Mouse (Mus musculus) kidney, adult 2 months (tissue): ENCODE measurements at regions not wholly inside any gene's neighbourhood (a gene's known extent, or its start where the extent isn't known, plus 50 kb on each side); places are given as distances from the start of the nearest gene placed in this dataset.

Source experiments
- DNase-seq: peaks from one replicate; pipeline ENCODE4 v3.0.0; 2021
- H3K27ac ChIP-seq: fragments of 200-500 bp; 2 replicates; pipeline ENCODE4 v1.5.1; 2012; ENCODE audit warnings: low read depth, low read length, control low read depth, inconsistent platforms; ENCODE audit not compliant: insufficient read depth
- H3K27me3 ChIP-seq: fragments of 200-500 bp; replicated peaks from 2 replicates; pipeline ENCODE4 v1.6.1; 2012; ENCODE audit warnings: mild to moderate bottlenecking, moderate library complexity, low read length, inconsistent platforms; ENCODE audit not compliant: control insufficient read depth, insufficient read depth
- H3K36me3 ChIP-seq: fragments of 200-500 bp; 2 replicates; pipeline ENCODE4 v1.6.1; 2012; ENCODE audit warnings: mild to moderate bottlenecking, moderate library complexity, low read length, inconsistent platforms; ENCODE audit not compliant: control insufficient read depth, insufficient read depth
- H3K4me1 ChIP-seq: fragments of 200-500 bp; 2 replicates; pipeline ENCODE4 v1.6.1; 2011; ENCODE audit warnings: low read length; ENCODE audit not compliant: control insufficient read depth, insufficient read depth
- H3K4me3 ChIP-seq: fragments of 200-500 bp; 2 replicates; pipeline ENCODE4 v1.5.1; 2011; ENCODE audit warnings: mild to moderate bottlenecking, low read depth, low read length, control low read depth; ENCODE audit not compliant: insufficient read depth
- CTCF ChIP-seq: fragments of 200-500 bp; conservative IDR thresholded peaks from 2 replicates; pipeline ENCODE4 v1.5.1; 2011; ENCODE audit warnings: low read depth, mild to moderate bottlenecking, control low read depth, low read length, moderate library complexity, mixed read lengths; ENCODE audit not compliant: insufficient read depth, insufficient read length
- POLR2A ChIP-seq: fragments of 200-500 bp; IDR thresholded peaks from one replicate; pipeline ENCODE4 v1.6.1; 2011; ENCODE audit warnings: low read depth, low read length, control low read depth
- WGBS: fragments of 180-500 bp; shearing (Covaris S2); methylation state at CpG from one replicate; pipeline ENCODE4 v1.1.7; 2018; 5-methylcytosine and 5-hydroxymethylcytosine counted together

GRCm38 (mm10) chr15:56896553-56896952 lies 580.9 kb downstream of the Slc22a22 start:
- H3K4me3 ChIP-seq: no peak overlapping the region
- TF ChIP-seq CTCF: no peak
- no peak for TF ChIP-seq POLR2A
- H3K27ac ChIP-seq: no peak overlapping the region
- no peaks in the 10 kb centered on the region for H3K4me1 ChIP-seq
- no peaks in the 10 kb centered on the region for H3K27me3 ChIP-seq
- no peak for DNase-seq
- no peaks in the 10 kb centered on the region for H3K36me3 ChIP-seq

GRCm38 (mm10) chr15:56881501-56881900 lies 595.9 kb downstream of the Slc22a22 start:
- Histone ChIP-seq H3K36me3 (no peaks in the 10 kb centered on the region), H3K27ac (no peak overlapping the region), H3K4me1 (no peaks in the 10 kb centered on the region), H3K27me3 (no peaks in the 10 kb centered on the region), H3K4me3 (no peak overlapping the region)
- WGBS: 20% methylated on average over 5 of the region's 5 CpGs
- no peak for TF ChIP-seq POLR2A
- no peak for TF ChIP-seq CTCF
- DNase-seq: no peak

- TF ChIP-seq CTCF (no peak), POLR2A (no peak)
- Histone ChIP-seq H3K4me3 (no peak overlapping the region), H3K4me1 (no peaks in the 10 kb centered on the region), H3K36me3 (no peaks in the 10 kb centered on the region), H3K27me3 (no peaks in the 10 kb centered on the region), H3K27ac (no peak overlapping the region)
- WGBS: 67% methylated on average over 6 of the region's 6 CpGs
- DNase-seq: no peak
These were observed 611.5 kb downstream of the Slc22a22 start for GRCm38 (mm10) chr15:56865879-56866278.

GRCm38 (mm10) chr15:56865035-56865804 lies 612.2 kb downstream of the Slc22a22 start:
- no peak for DNase-seq
- WGBS: 39% methylated on average over 4 of the region's 4 CpGs
- Histone ChIP-seq H3K36me3 (no peaks in the 10 kb centered on the region), H3K27ac (no peak overlapping the region), H3K4me1 (no peaks in the 10 kb centered on the region), H3K27me3 (no peaks in the 10 kb centered on the region), H3K4me3 (no peak overlapping the region)
- no peak for TF ChIP-seq POLR2A
- TF ChIP-seq CTCF: no peak

DNA sequence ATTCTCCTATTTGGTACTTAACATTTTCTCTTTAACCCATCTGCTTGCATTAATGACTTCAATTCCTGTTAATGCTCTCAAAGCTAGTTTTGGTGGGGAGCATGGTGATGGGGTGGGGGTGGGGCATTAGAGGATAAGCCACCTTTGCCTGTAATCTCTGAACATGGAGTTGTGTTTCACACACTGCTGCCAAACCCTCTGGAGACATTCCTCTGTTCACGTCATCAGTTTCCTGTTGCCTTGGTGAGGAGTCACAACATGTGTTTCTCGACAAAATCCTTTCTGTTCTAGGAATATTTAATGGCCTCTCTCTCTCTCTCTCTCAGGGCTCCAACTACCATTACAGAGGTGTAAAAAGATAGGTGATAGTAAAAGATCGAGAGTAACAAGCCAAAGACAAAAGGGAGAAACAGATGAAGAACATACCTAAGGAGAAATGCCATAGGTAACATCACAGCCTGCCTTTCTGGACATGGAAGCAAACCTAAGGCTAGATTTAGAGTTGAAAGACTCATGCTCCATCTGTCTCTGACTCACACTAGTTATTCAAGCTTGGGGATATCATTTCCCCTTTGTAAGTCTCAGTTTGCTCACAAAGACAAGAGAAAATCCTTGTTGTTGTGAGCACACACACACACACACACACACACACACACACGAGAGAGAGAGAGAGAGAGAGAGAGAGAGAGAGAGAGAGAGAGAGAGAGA lies 618.6 kb downstream of the Slc22a22 start:
- H3K4me1 ChIP-seq: no peaks in the 10 kb centered on the region
- H3K36me3 ChIP-seq: no peaks in the 10 kb centered on the region
- no peaks in the 10 kb centered on the region for H3K27me3 ChIP-seq
- H3K27ac ChIP-seq: no peak overlapping the region
- no peak overlapping the region for H3K4me3 ChIP-seq
- WGBS: 35% methylated on average over 4 of the region's 4 CpGs
- no peak for TF ChIP-seq POLR2A
- TF ChIP-seq CTCF: no peak
- DNase-seq: no peak

DNA sequence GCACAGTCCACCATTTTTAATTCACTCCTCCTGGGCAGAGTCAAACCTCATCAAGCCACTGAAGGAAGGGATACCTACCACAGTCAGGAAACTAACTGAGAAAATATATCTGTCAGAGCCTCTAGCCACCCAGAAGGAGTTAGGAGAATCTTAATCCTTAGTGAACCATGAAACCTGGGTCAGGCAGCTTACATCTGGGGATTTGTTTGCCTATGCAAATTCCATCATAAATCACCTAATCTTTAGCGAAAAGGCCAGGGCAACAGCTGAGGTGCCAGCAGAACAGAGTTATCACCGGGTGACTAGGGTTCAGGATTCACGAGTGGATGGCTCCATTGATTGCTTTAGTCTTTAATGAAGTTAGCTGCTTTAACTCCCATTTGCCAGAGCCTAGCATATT lies 619.3 kb downstream of the Slc22a22 start:
- no peak overlapping the region for H3K27ac ChIP-seq
- H3K4me3 ChIP-seq: no peak overlapping the region
- 15% methylated on average over 3 of the region's 3 CpGs for WGBS
- DNase-seq: no peak
- TF ChIP-seq POLR2A: no peak
- TF ChIP-seq CTCF: no peak
- no peaks in the 10 kb centered on the region for H3K4me1 ChIP-seq
- no peaks in the 10 kb centered on the region for H3K27me3 ChIP-seq
- H3K36me3 ChIP-seq: no peaks in the 10 kb centered on the region

- no peak overlapping the region for H3K4me3 ChIP-seq
- H3K27ac ChIP-seq: no peak overlapping the region
- no peaks in the 10 kb centered on the region for H3K4me1 ChIP-seq
- no peak for TF ChIP-seq POLR2A
- peak; percentile 48 for TF ChIP-seq CTCF
- H3K36me3 ChIP-seq: no peaks in the 10 kb centered on the region
- 5% methylated on average over 2 of the region's 2 CpGs for WGBS
- H3K27me3 ChIP-seq: no peaks in the 10 kb centered on the region
- DNase-seq: peak; percentile 58
These were observed 621.4 kb downstream of the Slc22a22 start for GRCm38 (mm10) chr15:56856057-56856456.
